Mouse (Mus musculus) heart, postnatal 0 days (tissue): ENCODE measurements around the gene Gltpd2. TPM values are rescaled to one million over a fixed set of nuclear protein-coding genes. Genes with fewer than 3 reads are reported as not detected.
A peak's percentile ranks its signal among the peaks of the same experiment; 100 is the strongest.
"Not testable (repeated sequence)": the region's sequence is repeated elsewhere in the genome, so short reads cannot be mapped to it uniquely, and the experiment has no call there.

Experiments used
- ATAC-seq: fragments of 200-750 bp; cut with Nextera tagmentation; 2 replicates; pipeline ENCODE4 v1.8.0; 2017; ENCODE audit warnings: low read depth, moderate number of reproducible peaks, moderate library complexity; ENCODE audit not compliant: insufficient read depth
- DNase-seq: peaks from one replicate; pipeline ENCODE4 v3.0.0-alpha.2; 2016; ENCODE audit warnings: low spot score
- H3K27ac ChIP-seq: fragments of 300-500 bp; sonication (generic); 2 replicates; pipeline ENCODE4 v1.5.1; 2014; ENCODE audit warnings: low read depth, mild to moderate bottlenecking
- H3K27me3 ChIP-seq: fragments of 300-500 bp; sonication (generic); 2 replicates; pipeline ENCODE4 v1.6.1; 2014; ENCODE audit warnings: low read length, mixed read lengths; ENCODE audit not compliant: control insufficient read depth, insufficient read depth
- H3K36me3 ChIP-seq: fragments of 300-500 bp; sonication (generic); replicated peaks from 2 replicates; pipeline ENCODE4 v1.6.1; 2014; ENCODE audit warnings: low read length, mixed read lengths; ENCODE audit not compliant: control insufficient read depth, insufficient read depth
- H3K4me1 ChIP-seq: fragments of 300-500 bp; sonication (generic); 2 replicates; pipeline ENCODE4 v1.6.1; 2014; ENCODE audit warnings: antibody characterized with exemption; ENCODE audit not compliant: control insufficient read depth, insufficient read depth
- H3K4me2 ChIP-seq: fragments of 300-500 bp; sonication (generic); 2 replicates; pipeline ENCODE4 v1.6.1; 2014; ENCODE audit warnings: low read depth, mild to moderate bottlenecking, low read length, moderate library complexity
- H3K4me3 ChIP-seq: fragments of 300-500 bp; sonication (generic); 2 replicates; pipeline ENCODE4 v1.5.1; 2014; ENCODE audit warnings: low read depth, low read length
- H3K9ac ChIP-seq: fragments of 300-500 bp; sonication (generic); replicated peaks from 2 replicates; pipeline ENCODE4 v1.6.1; 2014; ENCODE audit warnings: low read depth, low read length, mixed read lengths
- H3K9me3 ChIP-seq: fragments of 300-500 bp; sonication (generic); replicated peaks from 2 replicates; pipeline ENCODE4 v1.6.1; 2016; ENCODE audit warnings: low read length; ENCODE audit not compliant: control insufficient read depth
- CTCF ChIP-seq: IDR thresholded peaks from 2 replicates; pipeline ENCODE4 v1.5.1; 2016; ENCODE audit warnings: antibody characterized with exemption, control low read depth, low read depth
- EP300 ChIP-seq: IDR thresholded peaks from 2 replicates; pipeline ENCODE4 v1.6.1; 2016; ENCODE audit warnings: antibody characterized with exemption, low read depth
- WGBS: fragments of 180-500 bp; shearing (Covaris S2); extraction: QIAGEN DNeasy Blood & Tissue Kit; methylation state at CpG from one replicate; pipeline ENCODE4 v1.1.7; 2014; 5-methylcytosine and 5-hydroxymethylcytosine counted together
- polyA plus RNA-seq: library from polyadenylated mRNA; unstranded; fragments of >200 nt; fragmentation: Nextera tagmentation; extraction: Ambion mirVana; gene quantifications from 2 replicates; pipeline ENCODE4 v1.2.1, GENCODE M21; 2015
- total RNA-seq: library from RNA; depleted of rRNA; stranded (reverse); fragments of >200 nt; gene quantifications from 2 replicates; pipeline ENCODE4 v1.2.3, GENCODE M21; 2014; ENCODE audit warnings: low replicate concordance; rRNA removed

Gltpd2 gene
- not detected in 2 replicates for total RNA-seq
- polyA plus RNA-seq = 0.34 TPM in 1 of 2 replicates, not detected in the other

DNA sequence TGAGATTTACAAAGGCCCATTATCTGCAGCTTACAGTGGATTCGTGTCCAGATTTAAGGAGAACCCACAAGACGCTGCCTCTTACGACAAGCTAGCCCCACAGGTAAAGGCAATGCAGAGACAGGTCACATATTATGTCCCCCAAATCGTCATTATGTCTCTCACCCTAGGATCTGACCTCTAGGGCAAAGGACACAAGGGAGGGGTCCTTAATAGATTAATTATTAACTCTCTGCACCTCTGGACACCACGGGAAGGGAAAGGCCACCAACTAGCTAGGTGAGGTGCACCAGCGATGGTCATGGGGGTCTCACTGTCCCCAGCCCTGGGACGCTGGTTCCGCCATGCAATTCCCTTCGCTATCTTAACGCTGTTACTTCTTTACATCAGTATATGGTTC lies at the start of gene Gltpd2:
Gltpd2 (plus strand) TSS at position 274 of the 400 bp plus-strand sequence.
- DNase-seq = no peak
- peak within 1 kb of the TSS; percentile 61 for H3K9ac ChIP-seq
- peak within 1 kb of the TSS; percentile 31 for H3K4me3 ChIP-seq
- H3K4me1 ChIP-seq = no peaks in the 10 kb centered on the region
- 91% methylated on average over 10 of the region's 10 CpGs for whole genome bisulfite sequencing
- no peaks in the 10 kb centered on the region for H3K27me3 ChIP-seq
- no peaks in the 10 kb centered on the region for H3K9me3 ChIP-seq
- H3K36me3 ChIP-seq = no peaks in the 10 kb centered on the region
- H3K4me2 ChIP-seq = peak within 1 kb of the TSS; percentile 51
- no peak for ATAC-seq
- H3K27ac ChIP-seq = peak within 1 kb of the TSS; percentile 70
- TF ChIP-seq CTCF = no peak
- no peak for TF ChIP-seq EP300

DNA sequence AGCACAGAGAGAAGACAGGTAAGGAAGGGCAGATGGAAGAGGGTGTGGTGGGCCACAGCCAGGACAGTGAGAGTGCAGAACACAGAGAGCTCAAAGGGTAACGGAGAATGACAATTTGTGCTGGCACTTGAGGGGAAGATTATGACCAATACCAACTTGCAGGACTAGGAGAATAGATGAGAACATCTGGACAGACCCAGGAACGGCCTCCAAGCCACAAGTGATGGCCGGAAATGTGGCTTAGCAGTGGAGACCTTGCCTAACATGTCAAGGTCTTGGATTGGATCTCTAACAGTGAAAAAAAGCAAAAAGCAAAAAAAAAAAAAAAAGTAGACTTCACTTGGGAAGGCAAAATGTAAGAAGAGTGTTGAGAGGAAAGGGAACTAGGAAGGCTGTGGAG lies 49.2 kb upstream of the Gltpd2 start:
- 77% methylated on average over 3 of the region's 3 CpGs for WGBS
- Histone ChIP-seq H3K4me1 (no peaks in the 10 kb centered on the region; the same call in 1 of the 2 replicates), H3K4me3 (no peak overlapping the region), H3K27me3 (peaks cover 7% of the 10 kb centered on the region), H3K4me2 (no peak overlapping the region), H3K9me3 (no peaks in the 10 kb centered on the region), H3K36me3 (no peaks in the 10 kb centered on the region), H3K9ac (no peak overlapping the region), H3K27ac (no peak overlapping the region)
- ATAC-seq (no peak), DNase-seq (no peak)
- TF ChIP-seq EP300 (no peak), CTCF (no peak)

DNA sequence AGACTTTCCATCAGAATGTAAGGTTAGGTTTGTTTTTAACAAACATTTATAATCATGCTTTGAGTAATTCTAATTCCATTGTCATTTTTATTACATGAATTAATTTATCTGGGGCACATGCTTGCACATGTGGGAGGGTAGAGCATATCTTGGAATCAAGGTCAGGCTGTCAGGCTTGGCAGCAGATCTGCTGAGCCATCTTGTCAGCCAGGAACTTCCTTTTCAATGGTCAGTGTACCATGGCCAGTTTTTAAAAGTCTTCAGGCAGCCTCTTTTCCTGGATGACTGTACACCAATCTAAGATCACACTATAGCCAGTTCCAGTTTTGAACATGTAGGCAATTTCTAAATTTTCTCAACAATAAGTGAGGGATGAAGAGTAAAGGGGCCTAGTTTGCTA lies 46.3 kb upstream of the Gltpd2 start:
- H3K36me3 ChIP-seq = no peaks in the 10 kb centered on the region
- no peak overlapping the region for H3K4me2 ChIP-seq
- H3K27me3 ChIP-seq = no peaks in the 10 kb centered on the region
- no peak overlapping the region for H3K27ac ChIP-seq
- no peaks in the 10 kb centered on the region; the same call in 1 of the 2 replicates for H3K4me1 ChIP-seq
- DNase-seq = no peak
- H3K9me3 ChIP-seq = no peaks in the 10 kb centered on the region
- TF ChIP-seq CTCF (no peak), EP300 (no peak)
- no peak overlapping the region for H3K4me3 ChIP-seq
- no peak overlapping the region for H3K9ac ChIP-seq
- no peak for ATAC-seq

GRCm38 (mm10) chr11:70473291-70473690 lies 45.7 kb upstream of the Gltpd2 start:
- not testable (repeated sequence) for H3K9me3 ChIP-seq, H3K27me3 ChIP-seq, H3K4me2 ChIP-seq, H3K9ac ChIP-seq, H3K4me1 ChIP-seq, H3K27ac ChIP-seq, DNase-seq, H3K36me3 ChIP-seq, H3K4me3 ChIP-seq, ATAC-seq
- WGBS = 82% methylated on average over 5 of the region's 5 CpGs

DNA sequence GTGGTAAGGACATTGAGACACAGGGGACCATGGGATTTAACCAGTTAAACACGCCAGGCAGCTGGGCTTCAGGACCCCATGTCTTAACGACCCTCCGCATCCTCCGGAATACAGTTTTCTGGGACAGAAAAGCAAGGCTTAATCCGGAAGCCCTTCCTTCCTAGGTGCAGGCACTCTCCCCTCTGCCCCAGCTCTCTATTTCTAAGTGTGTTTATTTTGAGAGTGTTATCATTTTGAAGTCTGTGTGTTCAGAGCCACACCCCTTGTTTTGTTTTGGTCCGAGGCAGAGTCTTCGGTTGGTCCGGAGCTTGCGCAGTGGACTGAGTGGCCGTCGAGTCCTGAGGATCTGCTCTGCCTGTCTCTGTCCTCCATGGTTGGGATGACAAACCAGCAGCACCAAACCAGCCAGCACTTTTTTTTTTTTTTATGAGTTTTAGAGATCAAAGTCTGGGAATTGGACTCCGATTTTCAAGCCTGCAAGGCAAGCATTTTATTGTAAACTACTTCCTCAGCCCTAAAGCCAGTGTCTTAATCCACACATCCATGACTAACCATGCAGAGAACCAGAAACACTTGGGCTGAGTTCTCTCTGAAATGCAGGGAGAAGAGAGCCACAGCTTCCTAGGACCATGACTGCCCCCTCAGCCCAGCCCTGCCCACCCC lies 44.0 kb upstream of the Gltpd2 start:
- Histone ChIP-seq H3K36me3 (no peaks in the 10 kb centered on the region), H3K9ac (no peak overlapping the region), H3K27ac (no peak overlapping the region), H3K9me3 (no peaks in the 10 kb centered on the region), H3K4me3 (no peak overlapping the region), H3K27me3 (no peaks in the 10 kb centered on the region), H3K4me1 (no peaks in the 10 kb centered on the region), H3K4me2 (no peak overlapping the region)
- no peak for DNase-seq
- no peak for ATAC-seq
- TF ChIP-seq EP300 (no peak), CTCF (no peak)
- WGBS = 51% methylated on average over 12 of the region's 12 CpGs

DNA sequence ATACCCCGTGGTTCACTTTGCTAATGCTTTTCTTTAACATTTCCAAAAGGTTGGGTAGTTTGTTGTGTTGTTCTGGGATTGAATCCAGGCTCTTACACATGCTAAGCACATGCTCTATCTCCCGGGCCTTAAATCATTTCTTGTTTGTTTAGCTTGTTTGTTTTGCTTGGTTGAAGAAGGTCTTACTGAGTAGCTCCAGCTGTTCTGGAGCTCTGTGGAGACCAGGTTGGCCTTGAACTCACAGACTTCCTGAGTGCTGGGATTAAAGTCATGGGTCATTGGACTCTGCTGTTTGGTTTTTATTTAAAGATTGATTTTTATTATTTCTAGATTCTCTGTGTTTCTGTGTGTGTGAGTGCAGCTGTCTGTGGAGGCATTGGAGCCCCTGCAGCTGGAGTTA lies 33.5 kb upstream of the Gltpd2 start:
- no peak overlapping the region for H3K9ac ChIP-seq
- TF ChIP-seq EP300 (no peak), CTCF (no peak)
- DNase-seq (no peak), ATAC-seq (no peak)
- no peaks in the 10 kb centered on the region for H3K27me3 ChIP-seq
- WGBS = 48% methylated on average over 2 of the region's 2 CpGs
- no peak overlapping the region for H3K27ac ChIP-seq
- H3K4me3 ChIP-seq = no peak overlapping the region
- H3K36me3 ChIP-seq = no peaks in the 10 kb centered on the region
- no peaks in the 10 kb centered on the region for H3K9me3 ChIP-seq
- H3K4me2 ChIP-seq = no peak overlapping the region
- no peaks in the 10 kb centered on the region for H3K4me1 ChIP-seq
